Mouse (Mus musculus): Measurements from ENCODE around the gene Gm11214. TPM values are rescaled to one million over a fixed set of nuclear protein-coding genes. Genes with fewer than 3 reads are reported as not detected.

Gm11214 gene
- polyA plus RNA-seq, 1 experiment from 2014 or later = not detected

DNA sequence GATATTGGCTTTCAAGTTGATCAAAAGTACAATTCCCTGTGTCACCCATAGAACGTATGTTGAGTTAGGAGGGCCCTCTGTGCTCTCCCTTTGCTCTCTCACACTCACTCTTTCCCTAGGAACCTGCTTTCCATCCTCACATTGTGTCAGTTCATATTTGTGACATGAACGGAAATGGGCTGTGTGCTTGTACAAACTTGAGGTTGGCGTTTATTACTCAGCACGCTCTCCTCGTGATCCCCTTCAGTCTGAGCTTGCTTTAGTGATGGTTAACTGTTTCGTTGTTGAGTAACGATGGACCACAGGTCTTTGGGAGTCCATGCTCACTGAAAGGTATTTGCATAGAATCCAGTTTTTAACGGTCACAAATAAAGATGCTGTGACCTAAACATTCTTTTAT, 36.1 kb downstream of the Gm11214 start:
- H3K9me3 ChIP-seq (ENCODE audit: low read length) = no peaks in the 10 kb centered on the region
- no peak overlapping the region for H3K27ac ChIP-seq (ENCODE audit: low read length)
- no peak overlapping the region for H3K4me3 ChIP-seq (ENCODE audit: low read length)
- ATAC-seq (ENCODE audit: low FRiP score, low TSS enrichment) = no peak
- 76% methylated on average over 8 of the region's 8 CpGs for WGBS
- H3K4me2 ChIP-seq (replicated peaks; ENCODE audit: low read depth, low read length) = no peak overlapping the region
- H3K9ac ChIP-seq (replicated peaks; ENCODE audit: low read length) = no peak overlapping the region
- H3K27me3 ChIP-seq (ENCODE audit: insufficient read depth, low read length) = no peaks in the 10 kb centered on the region
- no peaks in the 10 kb centered on the region for H3K36me3 ChIP-seq (ENCODE audit: insufficient read depth, low read length)
- no peaks in the 10 kb centered on the region for H3K4me1 ChIP-seq (ENCODE audit: insufficient read depth, low read length)

- Histone ChIP-seq H3K36me3 (ENCODE audit: insufficient read depth, low read length) (no peaks in the 10 kb centered on the region), H3K4me3 (ENCODE audit: low read length) (no peak overlapping the region), H3K9ac (replicated peaks; ENCODE audit: low read length) (no peak overlapping the region), H3K27ac (ENCODE audit: low read length) (no peak overlapping the region), H3K9me3 (ENCODE audit: low read length) (no peaks in the 10 kb centered on the region), H3K27me3 (ENCODE audit: insufficient read depth, low read length) (no peaks in the 10 kb centered on the region), H3K4me1 (ENCODE audit: insufficient read depth, low read length) (no peaks in the 10 kb centered on the region), H3K4me2 (replicated peaks; ENCODE audit: low read depth, low read length) (no peak overlapping the region)
- no peak for ATAC-seq (ENCODE audit: low FRiP score, low TSS enrichment)
- WGBS = 33% methylated on average over 3 of the region's 3 CpGs
These were observed 37.6 kb downstream of the Gm11214 start for GRCm38 (mm10) chr4:63625563-63626080.

DNA sequence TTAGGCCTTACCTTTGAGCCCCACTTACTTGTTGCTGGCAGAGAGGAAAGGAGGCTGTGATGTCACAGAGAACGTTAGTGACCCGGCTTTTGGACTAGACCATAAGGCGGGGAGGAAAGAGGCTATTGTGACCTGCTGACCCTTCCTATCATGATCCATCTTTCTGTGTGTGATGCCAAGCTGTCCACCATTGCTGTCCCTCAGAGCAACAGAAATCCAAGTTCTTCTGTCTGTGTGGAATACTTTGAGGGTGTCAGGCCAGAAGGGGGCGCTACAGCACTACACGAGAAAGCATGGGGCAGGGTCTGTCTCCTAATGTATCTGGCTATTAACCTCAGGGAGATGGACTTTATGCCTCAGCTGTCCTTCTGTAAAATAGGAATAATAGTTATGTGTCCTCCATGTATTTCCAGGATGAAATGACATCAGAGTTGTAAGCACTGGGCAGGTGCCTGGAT, 40.8 kb downstream of the Gm11214 start, which contains the start of gene Tex48:
Tex48 (minus strand) TSS at position 51 of the 458 bp plus-strand sequence.
- Histone ChIP-seq H3K4me3 (ENCODE audit: low read length) (no peak within 1 kb of the TSS), H3K27ac (ENCODE audit: low read length) (no peak within 1 kb of the TSS), H3K27me3 (ENCODE audit: insufficient read depth, low read length) (no peaks in the 10 kb centered on the region), H3K9me3 (ENCODE audit: low read length) (no peaks in the 10 kb centered on the region), H3K36me3 (ENCODE audit: insufficient read depth, low read length) (no peaks in the 10 kb centered on the region), H3K4me1 (ENCODE audit: insufficient read depth, low read length) (no peaks in the 10 kb centered on the region), H3K4me2 (replicated peaks; ENCODE audit: low read depth, low read length) (no peak within 1 kb of the TSS), H3K9ac (replicated peaks; ENCODE audit: low read length) (no peak within 1 kb of the TSS)
- WGBS = 61% methylated on average over 5 of the region's 5 CpGs
- ATAC-seq (ENCODE audit: low FRiP score, low TSS enrichment) = no peak

GRCm38 (mm10) chr4:63621861-63622260, 41.3 kb downstream of the Gm11214 start:
- H3K9me3 ChIP-seq (ENCODE audit: low read length) = no peaks in the 10 kb centered on the region
- ATAC-seq (ENCODE audit: low FRiP score, low TSS enrichment) = no peak
- H3K4me3 ChIP-seq (ENCODE audit: low read length) = no peak overlapping the region
- no peaks in the 10 kb centered on the region for H3K4me1 ChIP-seq (ENCODE audit: insufficient read depth, low read length)
- H3K9ac ChIP-seq (replicated peaks; ENCODE audit: low read length) = no peak overlapping the region
- WGBS = 65% methylated on average over 2 of the region's 2 CpGs
- no peaks in the 10 kb centered on the region for H3K27me3 ChIP-seq (ENCODE audit: insufficient read depth, low read length)
- H3K27ac ChIP-seq (ENCODE audit: low read length) = no peak overlapping the region
- H3K4me2 ChIP-seq (replicated peaks; ENCODE audit: low read depth, low read length) = no peak overlapping the region
- no peaks in the 10 kb centered on the region for H3K36me3 ChIP-seq (ENCODE audit: insufficient read depth, low read length)

Other genes starting within 250 kb of the Gm11214 start
- gene Whrn, start 167.4 kb downstream of the Gm11214 start, polyA plus RNA-seq (2015; fragmentation: Nextera tagmentation; extraction: Ambion mirVana) = 4.8 and 5.6 TPM in 2 replicates
- 305 and 320 TPM in 2 replicates for gene Atp6v1g1, start 118.6 kb downstream of the Gm11214 start, polyA plus RNA-seq (2015; fragmentation: Nextera tagmentation; extraction: Ambion mirVana)
- gene Tmem268, start 104.6 kb downstream of the Gm11214 start, polyA plus RNA-seq (2015; fragmentation: Nextera tagmentation; extraction: Ambion mirVana) = 6.6 TPM in 2 replicates
- not detected in 2 replicates for gene Gm11213, start 58.1 kb downstream of the Gm11214 start, polyA plus RNA-seq (2015; fragmentation: Nextera tagmentation; extraction: Ambion mirVana)
- gene Tex48, start 41.0 kb downstream of the Gm11214 start, polyA plus RNA-seq (2015; fragmentation: Nextera tagmentation; extraction: Ambion mirVana) = not detected in 2 replicates
- 1.3 TPM in 2 replicates for gene Tnfsf15, start 81.7 kb upstream of the Gm11214 start, polyA plus RNA-seq (2015; fragmentation: Nextera tagmentation; extraction: Ambion mirVana)
- 0.07 TPM in 1 of 2 replicates, not detected in the other for gene Tnfsf8, start 198.0 kb upstream of the Gm11214 start, polyA plus RNA-seq (2015; fragmentation: Nextera tagmentation; extraction: Ambion mirVana)